Mouse (Mus musculus) embryonic fibroblast, embryonic 13.5 days (primary cell): ENCODE results near the gene Pptc7. TPM values are rescaled to one million over a fixed set of nuclear protein-coding genes. Genes with fewer than 3 reads are reported as not detected.
"Not testable (repeated sequence)": the region's sequence is repeated elsewhere in the genome, so short reads cannot be mapped to it uniquely, and the experiment has no call there.

Source experiments
- H3K27ac ChIP-seq: 2 replicates; pipeline ENCODE4 v1.5.1; 2012; ENCODE audit warnings: low read length, control low read depth, inconsistent platforms; ENCODE audit not compliant: insufficient read depth
- H3K4me1 ChIP-seq: 2 replicates; pipeline ENCODE4 v1.6.1; 2011; ENCODE audit warnings: low read length; ENCODE audit not compliant: control insufficient read depth, insufficient read depth
- H3K4me3 ChIP-seq: 2 replicates; pipeline ENCODE4 v1.5.1; 2011; ENCODE audit warnings: mild to moderate bottlenecking, control low read depth, low read length; ENCODE audit not compliant: insufficient read depth
- CTCF ChIP-seq: IDR thresholded peaks from 2 replicates; pipeline ENCODE4 v1.5.1; 2011; ENCODE audit warnings: mild to moderate bottlenecking, control low read depth, low read length, moderate library complexity, borderline replicate concordance; ENCODE audit not compliant: insufficient read depth
- POLR2A ChIP-seq: IDR thresholded peaks from 2 replicates; pipeline ENCODE4 v1.6.1; 2011; ENCODE audit warnings: low read depth, mild to moderate bottlenecking, control low read depth, low read length, moderate library complexity
- polyA plus RNA-seq: library from polyadenylated mRNA; stranded (reverse); fragments of >200 nt; gene quantifications from 2 replicates; pipeline ENCODE4 v1.2.4, GENCODE M21; 2011; ENCODE audit warnings: low read depth; ENCODE audit not compliant: missing spikeins, insufficient read length

Gene Pptc7
- polyA plus RNA-seq, 1 experiment: 15.6 TPM

GRCm38 (mm10) chr5:122311692-122312091, 27.5 kb downstream of the Pptc7 start:
- Histone ChIP-seq H3K27ac (no peak overlapping the region), H3K4me3 (no peak overlapping the region), H3K4me1 (peaks cover 8% of the 10 kb centered on the region; the same call in 1 of the 2 replicates)
- no peak for TF ChIP-seq CTCF

DNA sequence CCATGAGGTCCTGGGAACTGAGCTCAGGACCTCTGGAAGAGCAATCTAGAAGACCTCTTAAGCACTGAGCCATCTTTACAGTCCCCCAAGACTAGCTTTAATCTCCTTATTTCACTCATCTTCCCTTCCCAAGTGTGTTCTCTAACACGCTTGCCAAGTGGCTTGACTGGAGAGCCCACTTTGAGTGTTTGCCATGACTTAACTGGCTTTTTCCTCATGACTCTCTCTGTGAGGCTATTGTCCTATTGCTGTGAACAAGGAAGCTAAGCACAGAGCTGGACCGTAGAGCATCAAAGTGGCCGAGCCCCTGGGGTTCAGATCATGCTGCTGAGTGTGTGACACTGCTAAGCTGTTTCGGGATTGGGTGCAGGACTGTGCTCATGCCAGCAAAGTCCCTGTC, 28.2 kb downstream of the Pptc7 start:
- Histone ChIP-seq H3K27ac (no peak overlapping the region), H3K4me3 (no peak overlapping the region), H3K4me1 (peaks cover 8% of the 10 kb centered on the region; the same call in 1 of the 2 replicates)
- TF ChIP-seq CTCF (no peak), POLR2A (no peak)

- no peak overlapping the region for H3K4me3 ChIP-seq
- H3K4me1 ChIP-seq: peaks cover 8% of the 10 kb centered on the region; the same call in 1 of the 2 replicates
- H3K27ac ChIP-seq: no peak overlapping the region
- no peak for TF ChIP-seq CTCF
- no peak for TF ChIP-seq POLR2A
Observed at GRCm38 (mm10) chr5:122312942-122313684, 28.9 kb downstream of the Pptc7 start.

DNA sequence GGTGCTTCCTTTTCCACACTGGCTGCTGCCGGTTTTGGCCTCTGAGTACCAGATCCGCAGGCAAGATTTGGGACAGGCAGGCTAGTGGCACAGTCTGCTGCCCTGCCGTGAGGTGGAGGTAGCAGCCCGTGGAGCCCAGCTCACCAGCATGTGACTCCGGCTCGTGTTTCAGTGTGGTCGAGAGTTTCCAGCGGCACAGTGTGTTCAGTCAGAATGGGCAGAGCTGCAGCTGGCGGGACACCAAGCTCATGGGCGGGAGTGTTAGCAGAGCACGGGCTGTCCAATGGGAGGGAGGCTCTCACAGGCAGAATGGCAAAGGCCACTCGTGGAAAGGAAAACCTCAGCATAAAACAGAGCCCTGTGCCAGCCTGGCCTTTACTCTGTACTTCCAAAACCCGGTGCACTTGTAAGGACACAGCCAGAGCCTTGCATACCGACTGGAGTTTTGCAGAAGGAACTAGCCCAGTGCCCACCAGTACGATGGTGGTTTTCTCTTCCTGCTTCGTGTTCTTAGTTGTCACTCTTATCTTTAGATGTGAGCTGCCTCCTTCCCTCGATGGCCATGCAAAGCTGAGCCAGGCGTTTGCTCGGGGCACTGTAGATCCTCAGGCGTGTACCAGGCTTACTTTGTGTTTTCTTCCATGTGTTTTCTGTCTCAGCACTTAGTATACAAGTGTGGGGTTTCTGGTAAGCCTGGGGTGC, 31.0 kb downstream of the Pptc7 start:
- TF ChIP-seq CTCF: peak; percentile 8; the same call in 1 of the 2 replicates
- no peak for TF ChIP-seq POLR2A
- H3K27ac ChIP-seq: no peak overlapping the region

DNA sequence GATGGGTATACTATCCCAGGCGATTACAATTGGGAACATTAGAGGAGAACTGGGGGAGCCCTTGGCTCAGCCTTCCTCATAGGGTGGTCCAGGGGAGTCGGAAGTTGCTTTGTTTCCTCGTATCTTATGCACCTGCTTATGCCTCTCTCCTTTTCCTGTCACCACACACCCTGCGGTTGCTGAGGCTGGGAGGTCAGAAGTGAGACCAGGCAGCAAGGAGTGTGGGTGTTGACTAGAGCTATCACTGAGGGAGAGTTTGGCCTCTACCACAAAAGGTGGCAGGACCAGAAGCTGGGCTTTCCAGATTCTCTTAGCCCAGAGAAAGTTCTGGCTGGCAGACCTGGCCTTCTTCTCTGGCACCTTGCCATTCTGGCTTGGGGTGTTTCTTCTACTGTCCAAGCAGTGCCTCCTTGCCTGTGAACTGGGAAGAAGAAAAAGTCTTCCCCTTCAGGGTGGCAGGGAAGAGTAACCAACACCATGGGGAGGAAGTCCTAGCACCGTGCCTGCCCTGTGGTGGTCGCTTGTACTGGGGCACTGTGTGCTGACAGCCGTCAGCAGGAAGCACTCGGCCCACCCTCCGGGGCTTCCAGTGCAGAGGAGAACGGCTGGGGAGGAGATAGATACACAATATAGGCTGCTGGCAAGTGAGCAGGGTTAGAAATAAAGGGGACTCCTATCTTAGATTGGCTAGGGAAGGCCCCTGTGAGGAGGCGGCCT, 33.3 kb downstream of the Pptc7 start:
- H3K27ac ChIP-seq: no peak overlapping the region
- H3K4me3 ChIP-seq: no peak overlapping the region
- TF ChIP-seq POLR2A (no peak), CTCF (no peak)
- H3K4me1 ChIP-seq: peaks cover 6% of the 10 kb centered on the region; the same call in 1 of the 2 replicates

More for the DNA sequence above, 31.0 kb downstream of the Pptc7 start:
- Histone ChIP-seq H3K4me1 (peaks cover 13% of the 10 kb centered on the region; the same call in 1 of the 2 replicates), H3K4me3 (no peak overlapping the region)

DNA sequence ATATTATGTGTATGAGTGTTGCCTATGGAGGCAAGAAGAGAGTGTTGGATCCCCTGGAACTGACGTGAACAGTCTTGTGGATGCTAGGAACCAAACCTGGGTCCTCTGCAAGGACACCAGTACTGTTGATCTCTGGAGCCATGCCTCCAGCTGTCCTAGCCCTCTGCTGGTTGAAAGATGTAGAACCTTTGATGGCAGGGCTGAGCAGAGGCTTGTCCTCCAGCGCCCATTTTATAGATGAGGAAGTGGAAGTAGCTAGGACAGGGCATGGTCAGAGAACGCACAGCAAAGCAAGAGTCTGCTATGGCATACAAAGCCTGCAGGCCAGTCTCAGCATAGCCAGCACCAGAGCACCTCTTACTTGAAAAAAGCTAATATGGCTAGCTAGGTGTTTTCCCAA, 33.9 kb downstream of the Pptc7 start:
- Histone ChIP-seq H3K27ac (no peak overlapping the region), H3K4me3 (no peak overlapping the region), H3K4me1 (peaks cover 6% of the 10 kb centered on the region; the same call in 1 of the 2 replicates)
- TF ChIP-seq POLR2A: no peak
- peak; percentile 26; the same call in 1 of the 2 replicates for TF ChIP-seq CTCF

GRCm38 (mm10) chr5:122318976-122319375, 34.8 kb downstream of the Pptc7 start:
- H3K4me1 ChIP-seq: not testable (repeated sequence)
- H3K27ac ChIP-seq: peak overlapping the region; percentile 49; the same call in 1 of the 2 replicates

GRCm38 (mm10) chr5:122319474-122320204, 35.5 kb downstream of the Pptc7 start:
- TF ChIP-seq POLR2A (no peak), CTCF (no peak)
- no peak overlapping the region for H3K4me3 ChIP-seq
- peak overlapping the region; percentile 49 for H3K27ac ChIP-seq
- H3K4me1 ChIP-seq: peaks cover 8% of the 10 kb centered on the region

More at GRCm38 (mm10) chr5:122318976-122319375, 34.8 kb downstream of the Pptc7 start:
- H3K4me3 ChIP-seq: not testable (repeated sequence)

DNA sequence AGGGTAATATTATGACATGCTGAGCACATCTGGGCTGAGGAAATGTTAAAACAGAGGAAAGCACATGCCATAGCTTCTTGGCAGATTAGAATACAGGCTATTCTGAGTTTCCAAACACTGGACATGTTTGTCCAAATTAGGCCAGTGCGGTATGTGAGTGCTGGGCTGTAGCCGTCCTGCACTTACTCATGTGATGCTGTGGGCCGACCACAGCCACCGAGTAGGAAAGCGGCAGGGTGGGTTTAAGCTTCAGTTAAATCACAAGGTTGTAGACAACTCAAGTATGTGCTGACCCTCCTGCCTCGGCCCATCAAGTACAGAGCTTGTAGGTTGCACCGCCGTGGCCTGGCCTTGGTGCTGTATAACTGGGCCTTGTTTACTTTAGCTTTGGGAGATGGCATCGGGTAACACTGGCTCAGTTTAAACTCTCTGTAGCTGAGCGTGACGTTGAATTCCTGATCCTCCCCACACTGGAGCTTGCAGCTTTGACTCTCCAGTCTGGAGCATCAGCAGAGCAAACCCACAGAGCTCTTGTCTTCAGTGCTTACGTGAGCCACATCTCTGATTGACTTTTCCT, 36.1 kb downstream of the Pptc7 start:
- Histone ChIP-seq H3K4me1 (peaks cover 12% of the 10 kb centered on the region), H3K4me3 (no peak overlapping the region), H3K27ac (peak overlapping the region; percentile 49)
- TF ChIP-seq POLR2A (no peak), CTCF (no peak)
